Mouse (Mus musculus) heart, embryonic 13.5 days (tissue): Measurements from ENCODE around the gene Snd1. TPM values are rescaled to one million over a fixed set of nuclear protein-coding genes. Genes with fewer than 3 reads are reported as not detected.

Experiments used
- ATAC-seq: fragments of 200-750 bp; cut with Nextera tagmentation; 2 replicates; pipeline ENCODE4 v1.8.0; 2017; ENCODE audit warnings: moderate TSS enrichment; ENCODE audit not compliant: insufficient number of reproducible peaks, low FRiP score, low TSS enrichment; ENCODE audit errors: extremely low read depth
- H3K27ac ChIP-seq: fragments of 300-500 bp; sonication (generic); replicated peaks from 2 replicates; pipeline ENCODE4 v1.5.1; 2015; ENCODE audit warnings: moderate library complexity, mild to moderate bottlenecking, inconsistent platforms
- H3K27me3 ChIP-seq: fragments of 300-500 bp; sonication (generic); replicated peaks from 2 replicates; pipeline ENCODE4 v1.6.1; 2015; ENCODE audit warnings: mild to moderate bottlenecking, inconsistent platforms
- H3K36me3 ChIP-seq: fragments of 300-500 bp; sonication (generic); 2 replicates; pipeline ENCODE4 v1.6.1; 2015; ENCODE audit warnings: mild to moderate bottlenecking, inconsistent platforms
- H3K4me1 ChIP-seq: fragments of 300-500 bp; sonication (generic); 2 replicates; pipeline ENCODE4 v1.6.1; 2015; ENCODE audit warnings: inconsistent platforms
- H3K4me2 ChIP-seq: fragments of 300-500 bp; sonication (generic); 2 replicates; pipeline ENCODE4 v1.6.1; 2015; ENCODE audit warnings: inconsistent platforms, mild to moderate bottlenecking, moderate library complexity
- H3K4me3 ChIP-seq: fragments of 300-500 bp; sonication (generic); 2 replicates; pipeline ENCODE4 v1.5.1; 2015; ENCODE audit warnings: moderate library complexity, mild to moderate bottlenecking, inconsistent platforms
- H3K9ac ChIP-seq: fragments of 300-500 bp; sonication (generic); 2 replicates; pipeline ENCODE4 v1.6.1; 2015; ENCODE audit warnings: inconsistent platforms, mild to moderate bottlenecking, moderate library complexity
- H3K9me3 ChIP-seq: fragments of 300-500 bp; sonication (generic); 2 replicates; pipeline ENCODE4 v1.6.1; 2016; ENCODE audit warnings: inconsistent platforms
- WGBS: fragments of 180-500 bp; shearing (Covaris S2); methylation state at CpG from one replicate; pipeline ENCODE4 v1.1.7; 2015; ENCODE audit warnings: mixed read lengths; 5-methylcytosine and 5-hydroxymethylcytosine counted together
- polyA plus RNA-seq: library from polyadenylated mRNA; unstranded; fragments of >200 nt; fragmentation: Nextera tagmentation; extraction: Ambion mirVana; gene quantifications from 2 replicates; pipeline ENCODE4 v1.2.1, GENCODE M21; 2015

The Snd1 gene
- polyA plus RNA-seq, 1 experiment from 2014 or later: 78.5 TPM

DNA sequence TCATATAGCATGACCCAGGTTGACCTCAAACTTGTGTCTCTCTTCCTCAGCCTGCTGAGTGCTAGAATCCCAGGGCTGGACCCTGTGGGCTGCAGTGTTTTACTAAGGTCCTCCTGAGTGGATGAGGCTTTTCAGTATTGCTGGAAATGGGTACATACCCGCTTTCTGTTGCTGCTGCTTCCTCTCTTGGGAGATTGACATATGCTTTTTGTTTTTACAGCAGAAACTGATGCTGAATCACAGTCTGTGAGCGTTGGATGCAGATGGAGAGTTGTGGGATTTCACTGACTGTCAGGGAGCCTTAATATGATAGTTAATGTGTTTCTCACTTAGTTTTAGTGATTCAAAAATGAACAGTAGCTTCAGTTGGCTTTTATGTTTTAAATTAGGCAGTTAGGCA, 11.5 kb downstream of the Snd1 start:
- peaks cover 33% of the 10 kb centered on the region for H3K36me3 ChIP-seq
- peak overlapping the region; percentile 39 for H3K4me2 ChIP-seq
- 74% methylated on average over 2 of the region's 2 CpGs for WGBS
- no peak overlapping the region for H3K9ac ChIP-seq
- no peak overlapping the region for H3K4me3 ChIP-seq
- H3K4me1 ChIP-seq: peaks cover 79% of the 10 kb centered on the region
- H3K27me3 ChIP-seq: no peaks in the 10 kb centered on the region
- peak overlapping the region; percentile 67 for H3K27ac ChIP-seq
- ATAC-seq: no peak
- H3K9me3 ChIP-seq: no peaks in the 10 kb centered on the region

DNA sequence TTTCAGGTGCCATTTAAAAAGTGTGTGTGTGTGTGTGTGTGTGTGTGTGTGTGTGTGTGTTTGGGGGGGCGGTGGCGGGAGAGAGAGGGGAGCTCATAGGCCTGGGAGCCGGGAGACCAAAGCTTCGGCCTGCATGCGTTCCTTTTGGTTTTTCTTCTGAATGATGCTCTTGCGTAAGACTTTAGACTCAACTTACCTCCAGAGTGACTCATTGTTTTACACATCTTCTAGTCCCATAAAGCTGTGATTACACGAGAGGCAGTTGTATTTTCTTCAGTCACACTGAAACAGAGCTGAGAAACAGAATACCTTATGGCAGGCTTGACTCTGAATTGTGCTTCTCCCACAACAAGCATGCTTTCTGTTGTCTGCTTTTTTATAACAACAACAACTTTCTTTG, 12.0 kb downstream of the Snd1 start:
- Histone ChIP-seq H3K9ac (no peak overlapping the region), H3K4me1 (peaks cover 74% of the 10 kb centered on the region), H3K4me2 (no peak overlapping the region; the same call in 1 of the 2 replicates), H3K27ac (no peak overlapping the region), H3K27me3 (no peaks in the 10 kb centered on the region), H3K9me3 (no peaks in the 10 kb centered on the region), H3K4me3 (no peak overlapping the region), H3K36me3 (peaks cover 31% of the 10 kb centered on the region)
- no peak for ATAC-seq
- 89% methylated on average over 7 of the region's 7 CpGs for WGBS

DNA sequence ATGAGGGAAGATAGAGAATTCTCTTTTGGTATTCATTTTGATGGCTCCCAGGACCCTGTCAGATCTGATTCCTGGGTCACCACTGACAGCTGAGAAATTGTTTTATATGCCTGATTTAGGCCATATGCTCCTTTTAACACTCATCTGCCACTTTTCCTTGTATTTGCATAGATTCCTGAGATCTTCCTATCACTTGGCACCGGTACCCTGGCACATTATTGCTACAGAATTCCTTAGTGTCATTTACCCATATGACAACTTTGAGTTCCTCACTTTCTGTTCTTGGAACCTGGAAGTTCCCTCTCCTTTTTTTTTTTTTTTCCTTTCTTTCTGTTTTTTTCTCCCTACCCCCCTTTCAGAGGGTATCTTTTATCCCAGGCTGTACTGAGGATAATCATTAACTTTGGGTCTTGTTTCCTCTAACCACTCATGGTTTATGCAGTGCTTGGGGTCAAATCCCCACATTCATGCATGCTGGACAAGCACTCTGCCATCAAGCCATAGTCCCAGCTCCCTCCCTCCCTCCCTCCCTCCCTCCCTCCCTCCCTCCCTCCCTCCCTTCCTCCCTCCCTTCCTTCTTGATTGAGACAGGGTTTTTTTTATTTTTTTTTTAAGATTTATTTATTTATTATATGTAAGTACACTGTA, 13.4 kb downstream of the Snd1 start:
- Histone ChIP-seq H3K9me3 (no peaks in the 10 kb centered on the region), H3K9ac (no peak overlapping the region), H3K4me1 (peaks cover 60% of the 10 kb centered on the region), H3K4me2 (no peak overlapping the region), H3K36me3 (peaks cover 40% of the 10 kb centered on the region), H3K4me3 (no peak overlapping the region), H3K27ac (no peak overlapping the region), H3K27me3 (no peaks in the 10 kb centered on the region)
- WGBS: 88% methylated on average over 1 of the region's 1 CpGs
- ATAC-seq: no peak

DNA sequence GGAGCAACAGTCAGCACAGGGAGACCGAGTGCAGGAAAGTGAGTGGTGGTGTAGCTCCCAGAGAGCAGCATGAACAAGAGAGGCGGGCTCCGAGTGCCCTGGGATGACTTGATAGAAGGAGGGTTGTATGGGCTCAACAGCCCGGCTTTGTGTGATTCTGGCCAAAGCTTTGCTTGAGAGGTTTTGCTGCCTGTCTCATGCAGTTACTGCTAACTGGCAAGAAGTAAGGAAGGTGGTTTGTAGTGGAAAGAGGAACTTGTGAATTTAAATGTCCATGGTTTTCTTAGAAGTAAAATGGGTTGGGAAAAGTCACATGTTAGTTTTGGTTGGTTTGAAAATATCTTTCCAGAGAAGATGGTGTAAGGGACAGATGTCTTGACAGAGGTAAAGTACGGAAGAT, 15.7 kb downstream of the Snd1 start:
- H3K36me3 ChIP-seq: peaks cover 52% of the 10 kb centered on the region
- H3K4me2 ChIP-seq: no peak overlapping the region
- H3K4me1 ChIP-seq: peaks cover 37% of the 10 kb centered on the region
- no peak overlapping the region for H3K27ac ChIP-seq
- no peaks in the 10 kb centered on the region for H3K9me3 ChIP-seq
- 87% methylated on average over 5 of the region's 5 CpGs for WGBS
- ATAC-seq: no peak
- no peak overlapping the region for H3K9ac ChIP-seq
- H3K27me3 ChIP-seq: no peaks in the 10 kb centered on the region
- no peak overlapping the region for H3K4me3 ChIP-seq

DNA sequence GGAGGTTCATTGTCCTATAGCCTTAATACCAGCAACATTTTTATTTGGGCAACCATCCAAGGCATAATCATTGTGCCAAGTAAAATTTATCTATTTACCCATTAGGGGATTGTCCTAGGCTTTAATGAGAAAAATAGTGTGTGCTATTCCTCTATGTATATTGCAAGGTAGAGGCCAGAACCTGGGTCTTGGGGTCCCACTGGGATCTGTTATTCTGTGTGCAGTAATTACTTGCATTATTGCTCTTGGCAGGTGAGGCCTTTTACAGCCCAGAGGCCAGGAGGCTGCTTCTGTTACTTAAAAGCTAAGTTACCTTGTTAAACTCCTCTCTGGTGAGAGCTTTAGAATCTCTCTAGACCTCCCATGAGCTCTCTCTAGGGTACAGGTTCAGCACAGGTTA, 16.3 kb downstream of the Snd1 start:
- Histone ChIP-seq H3K27me3 (no peaks in the 10 kb centered on the region), H3K4me1 (peaks cover 32% of the 10 kb centered on the region), H3K27ac (no peak overlapping the region), H3K9me3 (no peaks in the 10 kb centered on the region), H3K4me2 (no peak overlapping the region), H3K9ac (no peak overlapping the region), H3K4me3 (no peak overlapping the region), H3K36me3 (peaks cover 52% of the 10 kb centered on the region)
- ATAC-seq: no peak

DNA sequence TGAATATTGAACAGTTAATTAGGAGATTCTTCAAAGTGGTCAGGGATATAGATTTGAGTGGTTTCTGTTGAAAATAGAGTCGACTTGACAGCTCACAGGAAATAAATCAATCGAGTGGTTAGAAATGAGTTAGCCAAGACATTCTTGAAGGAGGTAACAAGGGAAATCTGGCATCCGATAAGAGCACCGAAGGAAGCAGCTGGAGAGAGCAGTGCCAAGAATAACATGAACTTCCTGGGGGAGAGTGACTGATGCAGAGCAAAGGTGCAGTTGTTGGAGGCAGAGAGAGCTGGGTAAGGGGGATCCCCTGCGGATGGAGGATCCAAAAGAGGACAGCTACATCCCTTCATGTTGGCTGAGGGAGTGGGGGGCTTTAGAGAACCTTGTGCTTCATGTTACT, 22.9 kb downstream of the Snd1 start:
- Histone ChIP-seq H3K27ac (peak overlapping the region; percentile 37; the same call in 1 of the 2 replicates), H3K4me2 (no peak overlapping the region), H3K4me1 (peaks cover 14% of the 10 kb centered on the region), H3K9ac (no peak overlapping the region), H3K27me3 (no peaks in the 10 kb centered on the region), H3K4me3 (no peak overlapping the region), H3K36me3 (peaks cover 17% of the 10 kb centered on the region), H3K9me3 (no peaks in the 10 kb centered on the region)
- WGBS: 41% methylated on average over 5 of the region's 5 CpGs
- ATAC-seq: no peak

DNA sequence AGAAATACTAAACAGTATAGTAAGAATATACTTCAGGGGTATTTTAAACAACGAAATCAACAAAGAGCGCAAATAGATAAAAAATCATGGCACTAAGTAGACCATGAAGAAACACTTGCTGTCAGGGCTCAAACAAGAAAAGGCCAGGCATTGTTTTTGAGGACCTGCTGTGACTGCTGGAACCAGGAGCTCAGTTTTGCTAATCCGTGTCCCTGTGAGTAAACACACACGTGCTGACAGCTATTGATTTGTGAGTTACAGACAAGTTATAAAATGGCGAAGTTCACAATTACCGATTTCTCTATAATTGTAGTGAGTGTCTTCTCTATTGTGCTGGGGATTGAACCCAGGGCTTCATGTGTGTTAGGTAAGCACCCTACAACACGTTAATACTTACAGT, 27.6 kb downstream of the Snd1 start:
- no peak overlapping the region for H3K9ac ChIP-seq
- no peak overlapping the region for H3K4me3 ChIP-seq
- no peak overlapping the region for H3K4me2 ChIP-seq
- H3K27me3 ChIP-seq: no peaks in the 10 kb centered on the region
- H3K9me3 ChIP-seq: no peaks in the 10 kb centered on the region
- peaks cover 12% of the 10 kb centered on the region for H3K4me1 ChIP-seq
- H3K36me3 ChIP-seq: peaks cover 5% of the 10 kb centered on the region; the same call in 1 of the 2 replicates
- ATAC-seq: no peak
- WGBS: 86% methylated on average over 7 of the region's 7 CpGs
- no peak overlapping the region for H3K27ac ChIP-seq

DNA sequence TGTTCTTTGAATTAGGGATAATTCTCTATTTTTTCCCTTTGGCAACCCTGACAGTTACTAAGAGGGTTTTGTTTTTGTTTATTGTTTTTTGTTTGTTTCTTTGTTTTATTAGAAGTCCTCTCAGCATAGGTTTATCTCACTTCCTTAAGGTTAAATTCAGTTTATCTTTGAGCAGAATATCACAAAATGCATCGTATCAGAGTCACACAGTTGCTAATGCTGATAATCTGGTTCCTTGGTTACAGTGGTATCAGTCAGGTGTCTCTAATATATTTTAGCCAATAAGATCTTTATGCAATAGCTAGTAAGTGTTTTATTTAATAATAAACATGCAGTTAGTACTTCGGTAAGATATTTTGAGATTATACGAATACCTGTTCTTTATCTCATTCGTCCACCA, 28.2 kb downstream of the Snd1 start:
- Histone ChIP-seq H3K4me1 (peaks cover 8% of the 10 kb centered on the region), H3K9ac (no peak overlapping the region), H3K27me3 (no peaks in the 10 kb centered on the region), H3K4me3 (no peak overlapping the region), H3K36me3 (peaks cover 5% of the 10 kb centered on the region; the same call in 1 of the 2 replicates), H3K27ac (no peak overlapping the region), H3K4me2 (no peak overlapping the region), H3K9me3 (no peaks in the 10 kb centered on the region)
- 86% methylated on average over 4 of the region's 4 CpGs for WGBS
- ATAC-seq: no peak

DNA sequence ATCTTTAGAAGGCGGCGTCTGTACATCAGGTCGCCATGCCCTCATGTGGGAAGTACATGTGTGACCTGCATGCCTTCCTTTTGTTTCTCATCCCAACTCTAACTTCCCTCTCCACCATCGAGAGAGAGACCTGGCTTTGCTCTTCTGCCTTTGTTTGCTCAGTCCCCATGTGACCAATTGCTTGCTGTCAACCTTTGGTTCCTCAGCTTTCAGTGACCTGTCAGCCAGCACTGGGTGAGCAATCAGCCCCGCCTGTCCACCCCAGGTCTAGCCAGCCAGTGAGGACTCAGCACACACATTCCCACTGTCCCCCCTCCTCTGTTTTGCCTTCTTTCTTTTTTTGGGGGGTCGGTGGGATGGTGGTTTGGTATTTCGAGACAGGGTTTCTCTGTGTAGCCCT, 29.7 kb downstream of the Snd1 start:
- Histone ChIP-seq H3K9me3 (no peaks in the 10 kb centered on the region), H3K36me3 (peaks cover 5% of the 10 kb centered on the region; the same call in 1 of the 2 replicates), H3K27ac (no peak overlapping the region), H3K9ac (no peak overlapping the region), H3K27me3 (no peaks in the 10 kb centered on the region), H3K4me3 (no peak overlapping the region), H3K4me1 (peaks cover 14% of the 10 kb centered on the region), H3K4me2 (no peak overlapping the region)
- ATAC-seq: no peak
- 81% methylated on average over 7 of the region's 7 CpGs for WGBS

DNA sequence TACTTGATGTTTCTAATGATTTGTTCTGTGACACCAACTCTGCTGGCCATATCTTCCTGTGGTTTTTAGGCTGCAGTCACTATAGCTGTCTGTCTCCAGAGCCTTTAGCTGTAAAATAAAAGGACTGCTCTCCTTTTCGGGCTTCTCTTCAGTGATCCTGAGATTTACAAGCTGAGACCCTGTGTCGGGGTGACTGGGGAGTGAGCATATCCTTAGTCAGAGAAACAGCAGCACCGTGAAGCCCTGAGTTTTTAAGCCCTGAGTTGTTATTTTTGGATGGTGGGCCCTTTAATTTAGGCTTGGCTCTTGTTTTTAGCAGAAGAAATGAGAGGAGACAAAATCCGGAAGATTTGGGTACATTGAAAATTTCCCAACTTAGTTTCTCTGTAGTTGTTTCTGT, 32.8 kb downstream of the Snd1 start:
- Histone ChIP-seq H3K27ac (no peak overlapping the region), H3K4me2 (no peak overlapping the region), H3K9ac (no peak overlapping the region), H3K4me3 (no peak overlapping the region), H3K4me1 (peaks cover 14% of the 10 kb centered on the region), H3K27me3 (no peaks in the 10 kb centered on the region), H3K9me3 (no peaks in the 10 kb centered on the region), H3K36me3 (peaks cover 8% of the 10 kb centered on the region)
- WGBS: 71% methylated on average over 4 of the region's 4 CpGs
- ATAC-seq: no peak

DNA sequence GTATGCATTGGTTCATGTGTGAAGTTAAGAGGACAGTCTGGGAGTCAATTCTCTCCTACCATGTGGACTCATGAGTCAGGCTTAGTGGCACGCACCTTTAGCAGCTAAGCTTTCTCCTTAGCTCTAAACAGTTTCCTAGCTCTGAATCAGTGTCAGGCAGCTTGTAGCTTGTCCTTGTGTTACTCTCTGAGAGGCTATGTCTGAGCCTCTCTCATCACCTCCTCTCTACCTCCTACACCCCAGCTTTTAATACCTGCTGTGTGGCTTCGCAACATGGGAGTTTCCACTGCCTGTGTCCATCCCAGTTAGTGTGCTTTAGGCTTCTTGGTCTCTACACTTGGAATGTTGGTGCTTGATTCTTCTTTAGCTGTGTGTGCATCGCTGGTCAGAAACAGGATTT, 39.3 kb downstream of the Snd1 start:
- Histone ChIP-seq H3K9me3 (no peaks in the 10 kb centered on the region), H3K4me1 (no peaks in the 10 kb centered on the region), H3K4me2 (no peak overlapping the region), H3K36me3 (peaks cover 43% of the 10 kb centered on the region), H3K4me3 (no peak overlapping the region), H3K9ac (no peak overlapping the region), H3K27me3 (no peaks in the 10 kb centered on the region), H3K27ac (no peak overlapping the region)
- WGBS: 92% methylated on average over 3 of the region's 3 CpGs
- ATAC-seq: no peak

DNA sequence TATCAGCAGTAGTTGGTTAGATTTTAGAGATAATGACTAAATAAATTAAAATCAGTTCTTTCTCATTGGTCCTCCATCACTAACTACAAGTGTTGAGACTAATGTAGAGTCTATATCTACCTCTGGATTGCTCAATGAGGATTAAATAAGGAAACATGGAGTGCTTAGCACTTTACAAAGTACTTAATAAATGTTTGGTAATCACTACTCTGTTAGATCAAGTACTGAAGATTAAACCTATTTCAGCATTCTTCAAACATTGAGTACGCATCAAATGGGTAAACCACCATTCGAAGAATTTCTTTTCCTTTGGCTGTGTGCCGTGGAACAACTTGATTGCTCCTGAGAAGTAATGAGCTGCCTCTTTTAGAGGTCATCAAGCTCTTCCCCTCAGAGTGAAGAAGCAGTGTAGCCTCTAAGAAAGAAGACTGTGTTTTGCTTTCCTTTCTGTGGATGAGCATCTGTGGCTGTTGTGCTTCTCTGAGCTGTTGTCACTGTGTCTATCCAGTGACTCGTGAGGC, 40.0 kb downstream of the Snd1 start:
- WGBS: 91% methylated on average over 4 of the region's 4 CpGs
- ATAC-seq: no peak
- no peak overlapping the region for H3K4me2 ChIP-seq
- H3K9ac ChIP-seq: no peak overlapping the region
- peaks cover 50% of the 10 kb centered on the region for H3K36me3 ChIP-seq
- H3K4me1 ChIP-seq: no peaks in the 10 kb centered on the region
- H3K27ac ChIP-seq: no peak overlapping the region
- no peaks in the 10 kb centered on the region for H3K27me3 ChIP-seq
- no peak overlapping the region for H3K4me3 ChIP-seq
- no peaks in the 10 kb centered on the region for H3K9me3 ChIP-seq
